Mouse (Mus musculus) embryonic facial prominence, embryonic 11.5 days (tissue): ENCODE measurements at regions not wholly inside any gene's neighbourhood (a gene's known extent, or its start where the extent isn't known, plus 50 kb on each side); places are given as distances from the start of the nearest gene placed in this dataset.

Source experiments
- ATAC-seq: fragments of 200-750 bp; cut with Nextera tagmentation; replicated peaks from 2 replicates; pipeline ENCODE4 v1.8.0; 2017; ENCODE audit warnings: low read depth; ENCODE audit not compliant: insufficient number of reproducible peaks, low FRiP score, low TSS enrichment
- DNase-seq: peaks from one replicate; pipeline ENCODE4 v3.0.0-alpha.2; 2015; ENCODE audit warnings: low spot score
- H3K27ac ChIP-seq: fragments of 300-500 bp; sonication (generic); replicated peaks from 2 replicates; pipeline ENCODE4 v1.5.1; 2014; ENCODE audit warnings: mild to moderate bottlenecking, low read depth, low read length, control low read depth
- H3K27me3 ChIP-seq: fragments of 300-500 bp; sonication (generic); 2 replicates; pipeline ENCODE4 v1.6.1; 2014; ENCODE audit warnings: mild to moderate bottlenecking, low read length, moderate library complexity, mixed read lengths; ENCODE audit not compliant: control insufficient read depth, insufficient read depth
- H3K36me3 ChIP-seq: fragments of 300-500 bp; sonication (generic); replicated peaks from 2 replicates; pipeline ENCODE4 v1.6.1; 2014; ENCODE audit warnings: low read depth, mild to moderate bottlenecking, low read length, moderate library complexity, mixed read lengths; ENCODE audit not compliant: control insufficient read depth, insufficient read depth
- H3K4me1 ChIP-seq: fragments of 300-500 bp; sonication (generic); 2 replicates; pipeline ENCODE4 v1.6.1; 2014; ENCODE audit warnings: low read length, mixed read lengths; ENCODE audit not compliant: control insufficient read depth, insufficient read depth
- H3K4me2 ChIP-seq: fragments of 300-500 bp; sonication (generic); 2 replicates; pipeline ENCODE4 v1.6.1; 2014; ENCODE audit warnings: low read depth, mild to moderate bottlenecking, control low read depth, low read length, moderate library complexity
- H3K4me3 ChIP-seq: fragments of 300-500 bp; sonication (generic); 2 replicates; pipeline ENCODE4 v1.5.1; 2014; ENCODE audit warnings: low read depth, low read length, control low read depth
- H3K9ac ChIP-seq: fragments of 300-500 bp; sonication (generic); replicated peaks from 2 replicates; pipeline ENCODE4 v1.6.1; 2014; ENCODE audit warnings: mild to moderate bottlenecking, control low read depth, low read length
- H3K9me3 ChIP-seq: fragments of 300-500 bp; sonication (generic); replicated peaks from 2 replicates; pipeline ENCODE4 v1.6.1; 2016; ENCODE audit warnings: mild to moderate bottlenecking, low read length, inconsistent platforms, mixed read lengths; ENCODE audit not compliant: control insufficient read depth
- WGBS: fragments of 180-500 bp; shearing (Covaris S2); extraction: QIAGEN DNeasy Blood & Tissue Kit; methylation state at CpG from one replicate; pipeline ENCODE4 v1.1.7; 2014; 5-methylcytosine and 5-hydroxymethylcytosine counted together

DNA sequence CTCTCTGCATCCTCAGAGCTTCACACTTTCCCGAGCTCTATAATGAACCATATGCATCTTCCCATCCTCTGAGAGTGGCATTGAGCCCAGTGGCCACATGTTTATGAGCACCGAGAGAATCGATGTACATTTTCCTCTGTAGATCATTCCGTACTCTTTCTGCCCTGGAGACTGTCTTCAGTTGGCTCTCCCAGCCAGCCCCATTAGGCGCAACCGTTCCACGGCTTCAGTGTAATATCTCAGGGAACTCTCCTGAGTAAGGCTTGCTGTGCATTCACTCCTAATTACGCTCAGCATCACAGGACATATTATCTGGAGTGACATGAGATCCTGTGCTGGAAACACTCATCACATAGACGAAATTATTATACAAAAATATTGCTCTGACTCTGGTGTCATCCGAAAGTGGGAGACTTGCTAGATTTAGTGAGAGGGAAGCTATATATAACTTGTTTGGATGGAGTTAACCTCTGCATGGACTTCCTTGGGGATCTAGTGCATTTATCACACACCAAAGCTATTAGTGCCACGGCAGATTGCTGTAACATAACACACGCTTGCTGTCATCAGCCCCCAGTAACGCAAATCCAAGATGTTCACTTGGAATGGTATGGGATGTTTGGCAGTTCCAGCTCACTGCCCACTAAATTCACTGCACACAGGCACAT is 83.4 kb upstream of the Cxcl12 start:
- no peaks in the 10 kb centered on the region for H3K9me3 ChIP-seq
- H3K4me3 ChIP-seq: no peak overlapping the region
- no peak for DNase-seq
- H3K27ac ChIP-seq: no peak overlapping the region
- H3K36me3 ChIP-seq: no peaks in the 10 kb centered on the region
- H3K4me1 ChIP-seq: no peaks in the 10 kb centered on the region
- no peak overlapping the region for H3K4me2 ChIP-seq
- no peak for ATAC-seq
- 74% methylated on average over 13 of the region's 13 CpGs for WGBS
- no peaks in the 10 kb centered on the region for H3K27me3 ChIP-seq
- H3K9ac ChIP-seq: no peak overlapping the region

DNA sequence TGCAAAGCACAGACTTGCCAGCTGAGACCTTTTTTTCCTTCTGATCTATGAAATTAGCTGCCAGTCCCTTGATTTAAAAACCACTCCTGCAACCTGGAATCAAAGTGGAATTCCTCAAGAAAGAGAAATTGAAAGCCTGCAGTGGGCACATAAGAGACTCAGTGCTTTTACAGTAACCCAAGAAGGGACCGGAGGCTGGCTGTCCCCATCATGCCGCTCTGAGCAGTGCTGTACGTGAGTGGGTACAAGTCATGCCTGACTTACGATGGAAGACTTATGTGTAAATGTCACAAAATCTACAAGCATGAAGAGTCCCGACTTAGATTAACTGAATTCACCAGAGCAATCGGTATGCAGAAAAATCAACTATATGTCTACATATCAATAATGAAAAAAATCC is 73.6 kb upstream of the Cxcl12 start:
- 89% methylated on average over 6 of the region's 6 CpGs for WGBS

DNA sequence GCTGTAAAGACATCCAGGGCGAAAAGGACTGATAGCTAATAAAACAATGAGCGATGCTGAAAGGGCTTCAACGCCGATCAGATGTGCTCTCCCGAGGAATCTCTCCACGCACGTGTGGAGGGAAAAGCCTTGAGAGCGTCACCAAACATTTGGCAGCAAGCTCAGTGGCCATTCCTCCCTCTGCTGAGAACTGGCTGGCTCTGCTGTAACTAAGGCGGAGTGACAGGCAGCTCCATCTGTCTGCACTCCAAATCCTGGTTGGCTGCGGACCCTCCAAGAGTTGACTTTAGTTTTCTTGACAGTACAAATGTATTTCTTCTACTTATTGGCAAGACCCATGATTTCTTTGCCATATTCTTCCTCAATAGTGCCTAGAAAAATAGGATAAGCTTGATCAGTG is 68.5 kb upstream of the Cxcl12 start:
- no peaks in the 10 kb centered on the region for H3K27me3 ChIP-seq
- ATAC-seq: no peak
- H3K9ac ChIP-seq: no peak overlapping the region
- whole genome bisulfite sequencing: 80% methylated on average over 10 of the region's 10 CpGs
- H3K4me3 ChIP-seq: no peak overlapping the region
- no peak overlapping the region for H3K27ac ChIP-seq
- H3K36me3 ChIP-seq: no peaks in the 10 kb centered on the region
- no peaks in the 10 kb centered on the region for H3K9me3 ChIP-seq
- DNase-seq: no peak
- H3K4me2 ChIP-seq: no peak overlapping the region
- H3K4me1 ChIP-seq: no peaks in the 10 kb centered on the region

More for the DNA sequence above, 73.6 kb upstream of the Cxcl12 start:
- H3K4me1 ChIP-seq: no peaks in the 10 kb centered on the region
- H3K27ac ChIP-seq: no peak overlapping the region
- H3K4me2 ChIP-seq: no peak overlapping the region
- no peaks in the 10 kb centered on the region for H3K9me3 ChIP-seq
- H3K36me3 ChIP-seq: no peaks in the 10 kb centered on the region
- ATAC-seq: no peak
- no peak overlapping the region for H3K4me3 ChIP-seq
- no peak for DNase-seq
- no peak overlapping the region for H3K9ac ChIP-seq
- H3K27me3 ChIP-seq: no peaks in the 10 kb centered on the region

DNA sequence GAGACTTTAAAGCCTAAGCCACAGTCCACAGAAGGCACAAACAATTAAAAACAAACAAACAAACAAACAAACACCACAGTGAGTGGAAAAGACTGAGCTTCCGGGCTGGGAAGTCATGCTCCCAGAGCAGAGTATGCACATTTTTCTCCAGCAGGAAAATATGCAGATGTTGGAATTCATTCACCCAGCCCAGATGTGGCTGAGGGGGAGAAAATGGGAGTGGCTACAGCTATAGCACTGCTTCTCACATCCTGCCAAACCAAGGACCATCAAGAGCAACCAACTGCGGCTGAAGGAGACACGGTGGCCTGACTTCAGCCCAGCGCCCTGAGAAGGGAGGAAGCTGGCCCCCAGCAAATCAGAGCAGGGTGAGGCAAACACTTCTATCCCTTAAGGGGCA is 65.6 kb upstream of the Cxcl12 start:
- Histone ChIP-seq H3K4me1 (no peaks in the 10 kb centered on the region), H3K36me3 (no peaks in the 10 kb centered on the region), H3K27ac (no peak overlapping the region), H3K27me3 (no peaks in the 10 kb centered on the region), H3K4me3 (no peak overlapping the region), H3K4me2 (no peak overlapping the region), H3K9ac (no peak overlapping the region), H3K9me3 (no peaks in the 10 kb centered on the region)
- ATAC-seq (no peak), DNase-seq (no peak)
- 82% methylated on average over 4 of the region's 4 CpGs for WGBS

DNA sequence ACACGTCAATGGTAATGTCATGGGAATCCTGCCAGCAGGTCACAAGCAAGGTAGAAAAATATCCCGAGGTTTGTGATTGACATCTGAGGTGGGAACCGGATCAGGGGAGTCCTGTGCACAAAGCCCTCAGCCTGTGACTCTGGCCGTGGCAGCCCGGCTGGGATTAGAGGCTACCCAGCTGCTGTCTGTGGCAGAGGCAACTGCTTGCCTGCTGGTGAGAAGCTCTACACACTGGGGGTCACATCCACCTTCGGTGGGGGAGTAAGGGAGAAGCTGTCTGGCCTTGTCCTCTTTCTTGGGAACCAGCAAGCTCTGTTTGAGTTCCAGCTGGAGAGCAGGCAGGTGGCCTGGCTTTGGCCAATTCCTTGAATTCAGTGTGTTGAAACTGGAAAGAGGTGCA is 64.3 kb upstream of the Cxcl12 start:
- no peaks in the 10 kb centered on the region for H3K4me1 ChIP-seq
- no peak overlapping the region for H3K27ac ChIP-seq
- 71% methylated on average over 6 of the region's 6 CpGs for WGBS
- no peaks in the 10 kb centered on the region for H3K36me3 ChIP-seq
- DNase-seq (no peak), ATAC-seq (no peak)
- no peak overlapping the region for H3K4me3 ChIP-seq
- no peaks in the 10 kb centered on the region for H3K9me3 ChIP-seq
- H3K9ac ChIP-seq: no peak overlapping the region
- no peak overlapping the region for H3K4me2 ChIP-seq
- H3K27me3 ChIP-seq: no peaks in the 10 kb centered on the region

DNA sequence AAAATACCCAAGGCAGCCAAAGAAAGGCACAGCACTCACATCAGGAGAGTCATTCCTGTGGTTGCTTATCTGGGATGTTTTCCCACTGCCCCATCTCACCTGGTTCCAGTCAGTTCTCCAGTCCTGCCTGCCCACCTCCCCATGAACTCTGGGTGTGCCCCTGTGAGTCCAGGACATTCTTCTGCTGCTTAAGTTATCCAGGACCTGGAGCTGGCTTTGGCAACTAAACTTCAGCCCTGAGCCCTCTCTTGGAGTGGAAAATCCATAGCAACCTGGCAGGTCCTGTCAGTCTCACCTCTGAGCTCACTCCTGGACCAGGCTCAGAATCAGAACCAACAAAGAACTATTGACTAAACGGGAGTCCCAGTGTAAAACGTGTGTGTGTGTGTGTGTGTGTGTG is 63.9 kb upstream of the Cxcl12 start:
- no peak overlapping the region for H3K27ac ChIP-seq
- H3K4me1 ChIP-seq: no peaks in the 10 kb centered on the region
- no peaks in the 10 kb centered on the region for H3K36me3 ChIP-seq
- DNase-seq (no peak), ATAC-seq (no peak)
- 90% methylated on average over 2 of the region's 2 CpGs for WGBS
- H3K9ac ChIP-seq: no peak overlapping the region
- H3K9me3 ChIP-seq: no peaks in the 10 kb centered on the region
- H3K4me3 ChIP-seq: no peak overlapping the region
- no peak overlapping the region for H3K4me2 ChIP-seq
- no peaks in the 10 kb centered on the region for H3K27me3 ChIP-seq

DNA sequence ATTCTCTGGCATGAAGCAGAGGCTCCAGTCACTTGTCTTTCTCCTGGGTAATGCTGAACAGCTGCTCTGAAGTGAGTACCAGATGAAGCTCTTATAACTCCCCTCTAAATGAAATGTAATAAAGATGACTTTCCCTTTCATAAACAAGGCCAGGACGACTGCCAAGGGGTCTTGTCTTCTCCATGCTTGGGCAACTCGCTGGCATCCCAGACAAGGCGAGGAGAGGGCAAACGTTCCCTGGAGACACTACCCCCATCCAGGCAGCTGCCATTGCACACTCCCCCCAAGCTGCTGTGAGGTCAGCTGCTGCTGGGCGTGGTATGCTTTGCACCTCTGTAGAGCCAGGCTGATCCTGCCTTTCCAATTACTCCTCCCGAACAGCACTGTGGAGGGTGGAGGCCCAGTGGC is 63.1 kb upstream of the Cxcl12 start:
- H3K4me2 ChIP-seq: no peak overlapping the region
- no peaks in the 10 kb centered on the region for H3K4me1 ChIP-seq
- H3K36me3 ChIP-seq: no peaks in the 10 kb centered on the region
- peak; percentile 73; the same call in 1 of the 2 replicates for ATAC-seq
- H3K27me3 ChIP-seq: no peaks in the 10 kb centered on the region
- WGBS: 48% methylated on average over 6 of the region's 6 CpGs
- H3K9me3 ChIP-seq: no peaks in the 10 kb centered on the region
- H3K4me3 ChIP-seq: no peak overlapping the region
- no peak overlapping the region for H3K27ac ChIP-seq
- DNase-seq: peak; percentile 9
- H3K9ac ChIP-seq: no peak overlapping the region

DNA sequence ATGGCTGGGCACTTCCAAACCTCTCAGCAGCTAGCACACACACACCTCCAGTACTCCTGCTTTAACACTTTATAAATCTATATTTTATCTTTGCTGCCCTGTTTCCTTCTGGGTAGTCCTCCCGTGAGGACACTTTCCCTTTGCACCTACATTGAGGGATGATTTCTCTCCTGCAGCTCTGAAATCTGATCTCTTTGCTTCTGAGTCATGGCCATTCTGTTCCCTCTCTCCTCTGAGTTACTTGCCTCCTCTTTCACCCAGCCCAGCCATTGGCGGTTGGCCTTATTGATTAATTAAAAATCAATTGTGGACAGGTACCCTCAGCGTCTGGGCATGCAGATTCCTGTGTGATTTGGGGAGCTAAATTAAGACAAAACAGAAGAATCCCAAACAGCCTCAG is 58.0 kb upstream of the Cxcl12 start:
- Histone ChIP-seq H3K4me1 (no peaks in the 10 kb centered on the region), H3K4me3 (no peak overlapping the region), H3K27ac (no peak overlapping the region), H3K27me3 (no peaks in the 10 kb centered on the region), H3K4me2 (no peak overlapping the region), H3K36me3 (no peaks in the 10 kb centered on the region), H3K9ac (no peak overlapping the region), H3K9me3 (no peaks in the 10 kb centered on the region)
- DNase-seq (no peak), ATAC-seq (no peak)
- 69% methylated on average over 3 of the region's 3 CpGs for WGBS
